Mouse (Mus musculus) limb, embryonic 13.5 days (tissue): ENCODE data around the gene Ramp2. TPM values are rescaled to one million over a fixed set of nuclear protein-coding genes. Genes with fewer than 3 reads are reported as not detected.

Experiments used
- ATAC-seq: fragments of 200-750 bp; cut with Nextera tagmentation; 2 replicates; pipeline ENCODE4 v1.8.0; 2017; ENCODE audit warnings: low read depth, moderate number of reproducible peaks, moderate TSS enrichment; ENCODE audit not compliant: low FRiP score
- H3K27ac ChIP-seq: fragments of 300-500 bp; sonication (generic); 2 replicates; pipeline ENCODE4 v1.5.1; 2015; ENCODE audit warnings: inconsistent platforms, mild to moderate bottlenecking, moderate library complexity
- H3K27me3 ChIP-seq: fragments of 300-500 bp; sonication (generic); 2 replicates; pipeline ENCODE4 v1.6.1; 2015; ENCODE audit warnings: mild to moderate bottlenecking, inconsistent platforms
- H3K36me3 ChIP-seq: fragments of 300-500 bp; sonication (generic); 2 replicates; pipeline ENCODE4 v1.6.1; 2015; ENCODE audit warnings: inconsistent platforms, mild to moderate bottlenecking, moderate library complexity
- H3K4me1 ChIP-seq: fragments of 300-500 bp; sonication (generic); 2 replicates; pipeline ENCODE4 v1.6.1; 2015; ENCODE audit warnings: inconsistent platforms
- H3K4me2 ChIP-seq: fragments of 300-500 bp; sonication (generic); replicated peaks from 2 replicates; pipeline ENCODE4 v1.6.1; 2015; ENCODE audit warnings: inconsistent platforms, mild to moderate bottlenecking, moderate library complexity
- H3K4me3 ChIP-seq: fragments of 300-500 bp; sonication (generic); 2 replicates; pipeline ENCODE4 v1.5.1; 2015; ENCODE audit warnings: moderate library complexity, mild to moderate bottlenecking, inconsistent platforms
- H3K9ac ChIP-seq: fragments of 300-500 bp; sonication (generic); 2 replicates; pipeline ENCODE4 v1.6.1; 2015; ENCODE audit warnings: mild to moderate bottlenecking, inconsistent platforms
- H3K9me3 ChIP-seq: fragments of 300-500 bp; sonication (generic); 2 replicates; pipeline ENCODE4 v1.6.1; 2016; ENCODE audit warnings: inconsistent platforms
- WGBS: fragments of 180-500 bp; shearing (Covaris S2); methylation state at CpG from one replicate; pipeline ENCODE4 v1.1.7; 2015; 5-methylcytosine and 5-hydroxymethylcytosine counted together
- polyA plus RNA-seq: library from polyadenylated mRNA; unstranded; fragments of >200 nt; fragmentation: Nextera tagmentation; extraction: Ambion mirVana; gene quantifications from 2 replicates; pipeline ENCODE4 v1.2.1, GENCODE M21; 2015

Ramp2 gene
- polyA plus RNA-seq, 1 experiment from 2014 or later: 72.9 TPM

GRCm38 (mm10) chr11:101226065-101226701 is 19.6 kb upstream of the Ramp2 start, which contains the start of gene Ezh1:
Gene Ezh1 (minus strand): TSS chr11:101226463.
- Histone ChIP-seq H3K27me3 (no peaks in the 10 kb centered on the region), H3K9ac (peak within 1 kb of the TSS; percentile 83), H3K4me2 (peak within 1 kb of the TSS; percentile 80), H3K4me3 (peak within 1 kb of the TSS; percentile 87), H3K36me3 (no peaks in the 10 kb centered on the region), H3K4me1 (peaks cover 27% of the 10 kb centered on the region), H3K27ac (no peak within 1 kb of the TSS), H3K9me3 (no peaks in the 10 kb centered on the region)
- WGBS: 1% methylated on average over 52 of the region's 56 CpGs
- ATAC-seq: peak; percentile 91

- ATAC-seq: no peak
- 46% methylated on average over 8 of the region's 8 CpGs for WGBS
- Histone ChIP-seq H3K27me3 (no peaks in the 10 kb centered on the region), H3K4me1 (peaks cover 38% of the 10 kb centered on the region), H3K4me3 (no peak overlapping the region), H3K4me2 (peak overlapping the region; percentile 48), H3K9ac (no peak overlapping the region), H3K9me3 (no peaks in the 10 kb centered on the region), H3K36me3 (no peaks in the 10 kb centered on the region), H3K27ac (peak overlapping the region; percentile 55; the same call in 1 of the 2 replicates)
Measured at GRCm38 (mm10) chr11:101229361-101229900, 16.4 kb upstream of the Ramp2 start.

- Histone ChIP-seq H3K27me3 (no peaks in the 10 kb centered on the region), H3K36me3 (no peaks in the 10 kb centered on the region), H3K27ac (peak overlapping the region; percentile 55; the same call in 1 of the 2 replicates), H3K4me2 (peak overlapping the region; percentile 48), H3K9ac (no peak overlapping the region), H3K4me3 (no peak overlapping the region), H3K9me3 (no peaks in the 10 kb centered on the region), H3K4me1 (peaks cover 36% of the 10 kb centered on the region)
- no peak for ATAC-seq
- WGBS: 19% methylated on average over 2 of the region's 2 CpGs
Measured at GRCm38 (mm10) chr11:101230061-101230511, 15.7 kb upstream of the Ramp2 start.

- ATAC-seq: no peak
- H3K9ac ChIP-seq: no peak overlapping the region
- no peak overlapping the region for H3K4me3 ChIP-seq
- peaks cover 31% of the 10 kb centered on the region for H3K4me1 ChIP-seq
- no peaks in the 10 kb centered on the region for H3K27me3 ChIP-seq
- peak overlapping the region; percentile 55 for H3K27ac ChIP-seq
- no peaks in the 10 kb centered on the region for H3K9me3 ChIP-seq
- no peaks in the 10 kb centered on the region for H3K36me3 ChIP-seq
- WGBS: 21% methylated on average over 5 of the region's 5 CpGs
- peak overlapping the region; percentile 48 for H3K4me2 ChIP-seq
Measured at GRCm38 (mm10) chr11:101230526-101230925, 15.3 kb upstream of the Ramp2 start.

- Histone ChIP-seq H3K4me3 (0 out of 2 replicates have a peak overlapping the region, but pooled peaks have one; percentile 1), H3K27me3 (no peaks in the 10 kb centered on the region), H3K4me1 (peaks cover 30% of the 10 kb centered on the region), H3K36me3 (no peaks in the 10 kb centered on the region), H3K9ac (peak overlapping the region; percentile 36), H3K9me3 (no peaks in the 10 kb centered on the region), H3K27ac (peak overlapping the region; percentile 55), H3K4me2 (peak overlapping the region; percentile 48)
- WGBS: 4% methylated on average over 18 of the region's 18 CpGs
- ATAC-seq: 0 out of 2 replicates have a peak, but pooled peaks have one; percentile 29
Measured at GRCm38 (mm10) chr11:101230991-101231871, 14.6 kb upstream of the Ramp2 start.

- 50% methylated on average over 6 of the region's 6 CpGs for WGBS
- H3K9ac ChIP-seq: no peak overlapping the region; the same call in 1 of the 2 replicates
- peak; percentile 48; the same call in 1 of the 2 replicates for ATAC-seq
Measured at GRCm38 (mm10) chr11:101232010-101232839, 13.6 kb upstream of the Ramp2 start.

GRCm38 (mm10) chr11:101233240-101233639 is 12.6 kb upstream of the Ramp2 start:
- H3K27ac ChIP-seq: no peak overlapping the region
- H3K36me3 ChIP-seq: no peaks in the 10 kb centered on the region
- H3K4me2 ChIP-seq: no peak overlapping the region
- WGBS: 94% methylated on average over 1 of the region's 1 CpGs
- no peaks in the 10 kb centered on the region for H3K9me3 ChIP-seq
- H3K4me1 ChIP-seq: peaks cover 30% of the 10 kb centered on the region
- H3K9ac ChIP-seq: no peak overlapping the region
- H3K27me3 ChIP-seq: no peaks in the 10 kb centered on the region
- no peak for ATAC-seq
- no peak overlapping the region for H3K4me3 ChIP-seq

More at GRCm38 (mm10) chr11:101232010-101232839, 13.6 kb upstream of the Ramp2 start:
- Histone ChIP-seq H3K27me3 (no peaks in the 10 kb centered on the region), H3K4me3 (0 out of 2 replicates have a peak overlapping the region, but pooled peaks have one; percentile 1), H3K27ac (peak overlapping the region; percentile 55), H3K4me1 (peaks cover 30% of the 10 kb centered on the region), H3K4me2 (peak overlapping the region; percentile 48), H3K9me3 (no peaks in the 10 kb centered on the region), H3K36me3 (no peaks in the 10 kb centered on the region)

GRCm38 (mm10) chr11:101234124-101234523 is 11.7 kb upstream of the Ramp2 start:
- Histone ChIP-seq H3K27ac (no peak overlapping the region), H3K4me2 (no peak overlapping the region), H3K36me3 (no peaks in the 10 kb centered on the region), H3K4me1 (peaks cover 30% of the 10 kb centered on the region), H3K9ac (no peak overlapping the region), H3K9me3 (no peaks in the 10 kb centered on the region), H3K4me3 (no peak overlapping the region), H3K27me3 (no peaks in the 10 kb centered on the region)
- no peak for ATAC-seq

GRCm38 (mm10) chr11:101235429-101235828 is 10.4 kb upstream of the Ramp2 start:
- Histone ChIP-seq H3K4me2 (no peak overlapping the region), H3K4me1 (peaks cover 19% of the 10 kb centered on the region), H3K27ac (no peak overlapping the region), H3K9me3 (no peaks in the 10 kb centered on the region), H3K27me3 (no peaks in the 10 kb centered on the region), H3K9ac (no peak overlapping the region), H3K36me3 (no peaks in the 10 kb centered on the region), H3K4me3 (no peak overlapping the region)
- ATAC-seq: no peak

- Histone ChIP-seq H3K27me3 (no peaks in the 10 kb centered on the region), H3K4me3 (no peak overlapping the region), H3K27ac (no peak overlapping the region), H3K36me3 (no peaks in the 10 kb centered on the region), H3K9ac (no peak overlapping the region), H3K9me3 (no peaks in the 10 kb centered on the region), H3K4me2 (no peak overlapping the region), H3K4me1 (peaks cover 5% of the 10 kb centered on the region)
- WGBS: 92% methylated on average over 5 of the region's 5 CpGs
- ATAC-seq: no peak
Measured at GRCm38 (mm10) chr11:101236782-101237181, 9.0 kb upstream of the Ramp2 start.

GRCm38 (mm10) chr11:101238071-101238647 is 7.7 kb upstream of the Ramp2 start:
- Histone ChIP-seq H3K36me3 (no peaks in the 10 kb centered on the region), H3K27me3 (no peaks in the 10 kb centered on the region), H3K27ac (peak overlapping the region; percentile 73), H3K9ac (peak overlapping the region; percentile 40; the same call in 1 of the 2 replicates), H3K4me3 (no peak overlapping the region), H3K4me1 (no peaks in the 10 kb centered on the region; the same call in 1 of the 2 replicates), H3K9me3 (no peaks in the 10 kb centered on the region), H3K4me2 (no peak overlapping the region)
- 20% methylated on average over 5 of the region's 5 CpGs for WGBS
- no peak for ATAC-seq
